Mouse (Mus musculus) midbrain, embryonic 10.5 days (tissue): ENCODE results near the gene Tusc2. TPM values are rescaled to one million over a fixed set of nuclear protein-coding genes. Genes with fewer than 3 reads are reported as not detected.
A peak's percentile ranks its signal among the peaks of the same experiment; 100 is the strongest.

Source experiments
- DNase-seq: peaks from one replicate; pipeline ENCODE4 v3.0.0-alpha.2; 2017; ENCODE audit warnings: low spot score
- H3K27ac ChIP-seq: fragments of 300-500 bp; sonication (generic); replicated peaks from 2 replicates; pipeline ENCODE4 v1.5.1; 2016; ENCODE audit warnings: mild to moderate bottlenecking
- H3K27me3 ChIP-seq: fragments of 300-500 bp; sonication (generic); 2 replicates; pipeline ENCODE4 v1.6.1; 2016; ENCODE audit warnings: low read depth, mild to moderate bottlenecking; ENCODE audit not compliant: poor library complexity, severe bottlenecking
- H3K36me3 ChIP-seq: fragments of 300-500 bp; sonication (generic); 2 replicates; pipeline ENCODE4 v1.6.1; 2016; ENCODE audit warnings: mild to moderate bottlenecking, moderate library complexity
- H3K4me1 ChIP-seq: fragments of 300-500 bp; sonication (generic); 2 replicates; pipeline ENCODE4 v1.6.1; 2016
- H3K4me3 ChIP-seq: fragments of 300-500 bp; sonication (generic); 2 replicates; pipeline ENCODE4 v1.5.1; 2016; ENCODE audit warnings: mild to moderate bottlenecking, moderate library complexity
- H3K9me3 ChIP-seq: fragments of 300-500 bp; sonication (generic); replicated peaks from 2 replicates; pipeline ENCODE4 v1.6.1; 2016; ENCODE audit warnings: mild to moderate bottlenecking
- WGBS: fragments of 180-500 bp; shearing (Covaris S2); methylation state at CpG from one replicate; pipeline ENCODE4 v1.1.7; 2016; 5-methylcytosine and 5-hydroxymethylcytosine counted together
- polyA plus RNA-seq: library from polyadenylated mRNA; unstranded; fragments of >200 nt; fragmentation: Nextera tagmentation; extraction: Ambion mirVana; gene quantifications from 2 replicates; pipeline ENCODE4 v1.2.1, GENCODE M21; 2016

Tusc2 gene
- polyA plus RNA-seq, 1 experiment from 2014 or later = 79.2 TPM

GRCm38 (mm10) chr9:107575579-107576356 is 12.7 kb downstream of the Tusc2 start:
- DNase-seq = no peak
- WGBS = 87% methylated on average over 14 of the region's 14 CpGs
- peak overlapping the region; percentile 81 for H3K27ac ChIP-seq

DNA sequence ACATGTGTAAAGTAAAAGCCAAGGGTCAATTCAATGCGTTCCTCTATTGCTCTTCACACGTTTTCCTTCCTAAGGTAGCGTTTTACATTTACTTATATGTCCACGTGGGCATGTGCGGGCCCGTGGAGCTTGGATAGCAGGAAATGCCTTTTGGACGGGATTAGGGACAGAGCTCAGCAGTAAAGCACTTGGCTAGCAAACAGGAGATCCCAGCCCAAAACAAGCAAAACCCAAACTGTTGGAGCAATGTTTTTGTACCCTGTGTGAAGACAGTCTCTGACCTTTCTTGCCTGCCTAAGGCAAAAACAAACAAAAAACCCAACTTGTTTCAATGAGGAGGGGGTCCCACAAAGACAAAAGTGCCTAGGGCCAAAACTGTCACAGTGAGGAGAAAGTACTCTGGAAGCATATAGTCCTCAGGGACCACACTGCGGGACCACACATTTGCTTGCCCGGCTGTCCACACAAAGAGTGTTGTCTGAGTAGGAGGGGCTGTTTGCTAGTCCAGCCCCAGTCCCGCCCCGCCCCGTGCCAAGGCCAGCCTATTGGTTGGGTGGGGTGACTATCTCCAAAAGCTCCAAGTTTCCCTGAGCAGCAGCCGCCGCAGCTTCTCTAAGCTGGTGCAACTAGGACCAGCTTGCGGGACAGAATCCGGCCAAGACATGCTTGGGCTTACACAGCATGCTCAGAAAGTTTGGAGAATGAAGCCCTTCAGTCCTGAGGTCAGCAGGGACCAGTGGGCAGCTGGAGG is 13.5 kb downstream of the Tusc2 start, which contains the start of gene Hyal1:
Gene Hyal1, plus strand, starts transcription at position 571 of the 751 bp plus-strand sequence.
- 30% methylated on average over 16 of the region's 16 CpGs for WGBS
- 0 out of 2 replicates have a peak, but pooled peaks cover 6% of the 10 kb centered on the region for H3K9me3 ChIP-seq
- peaks cover 66% of the 10 kb centered on the region for H3K4me1 ChIP-seq
- no peaks in the 10 kb centered on the region for H3K27me3 ChIP-seq
- peaks cover 39% of the 10 kb centered on the region for H3K36me3 ChIP-seq
- DNase-seq = peak; percentile 85
- H3K4me3 ChIP-seq = peak within 1 kb of the TSS; percentile 53
- H3K27ac ChIP-seq = peak within 1 kb of the TSS; percentile 81

More at GRCm38 (mm10) chr9:107575579-107576356, 12.7 kb downstream of the Tusc2 start:
- peaks cover 66% of the 10 kb centered on the region for H3K4me1 ChIP-seq
- no peak overlapping the region for H3K4me3 ChIP-seq
- H3K27me3 ChIP-seq = no peaks in the 10 kb centered on the region
- peaks cover 46% of the 10 kb centered on the region for H3K36me3 ChIP-seq
- H3K9me3 ChIP-seq = 0 out of 2 replicates have a peak, but pooled peaks cover 6% of the 10 kb centered on the region

- Histone ChIP-seq H3K9me3 (0 out of 2 replicates have a peak, but pooled peaks cover 6% of the 10 kb centered on the region), H3K4me1 (peaks cover 67% of the 10 kb centered on the region), H3K27me3 (no peaks in the 10 kb centered on the region), H3K36me3 (peaks cover 31% of the 10 kb centered on the region), H3K4me3 (peak overlapping the region; percentile 53; the same call in 1 of the 2 replicates), H3K27ac (0 out of 2 replicates have a peak overlapping the region, but pooled peaks have one; percentile 35)
- DNase-seq = no peak
- WGBS = 95% methylated on average over 10 of the region's 10 CpGs
Measured at GRCm38 (mm10) chr9:107577871-107578270, 14.8 kb downstream of the Tusc2 start.

GRCm38 (mm10) chr9:107578587-107578986 is 15.5 kb downstream of the Tusc2 start, which contains the start of gene Naa80:
Gene Naa80, plus strand, starts transcription at chr9:107578887.
- H3K4me1 ChIP-seq = peaks cover 67% of the 10 kb centered on the region
- peaks cover 31% of the 10 kb centered on the region for H3K36me3 ChIP-seq
- H3K27me3 ChIP-seq = no peaks in the 10 kb centered on the region
- 0 out of 2 replicates have a peak, but pooled peaks cover 2% of the 10 kb centered on the region for H3K9me3 ChIP-seq
- peak within 1 kb of the TSS; percentile 66; the same call in 1 of the 2 replicates for H3K4me3 ChIP-seq
- DNase-seq = no peak
- 81% methylated on average over 3 of the region's 3 CpGs for WGBS
- 0 out of 2 replicates have a peak within 1 kb of the TSS, but pooled peaks have one; percentile 35 for H3K27ac ChIP-seq

DNA sequence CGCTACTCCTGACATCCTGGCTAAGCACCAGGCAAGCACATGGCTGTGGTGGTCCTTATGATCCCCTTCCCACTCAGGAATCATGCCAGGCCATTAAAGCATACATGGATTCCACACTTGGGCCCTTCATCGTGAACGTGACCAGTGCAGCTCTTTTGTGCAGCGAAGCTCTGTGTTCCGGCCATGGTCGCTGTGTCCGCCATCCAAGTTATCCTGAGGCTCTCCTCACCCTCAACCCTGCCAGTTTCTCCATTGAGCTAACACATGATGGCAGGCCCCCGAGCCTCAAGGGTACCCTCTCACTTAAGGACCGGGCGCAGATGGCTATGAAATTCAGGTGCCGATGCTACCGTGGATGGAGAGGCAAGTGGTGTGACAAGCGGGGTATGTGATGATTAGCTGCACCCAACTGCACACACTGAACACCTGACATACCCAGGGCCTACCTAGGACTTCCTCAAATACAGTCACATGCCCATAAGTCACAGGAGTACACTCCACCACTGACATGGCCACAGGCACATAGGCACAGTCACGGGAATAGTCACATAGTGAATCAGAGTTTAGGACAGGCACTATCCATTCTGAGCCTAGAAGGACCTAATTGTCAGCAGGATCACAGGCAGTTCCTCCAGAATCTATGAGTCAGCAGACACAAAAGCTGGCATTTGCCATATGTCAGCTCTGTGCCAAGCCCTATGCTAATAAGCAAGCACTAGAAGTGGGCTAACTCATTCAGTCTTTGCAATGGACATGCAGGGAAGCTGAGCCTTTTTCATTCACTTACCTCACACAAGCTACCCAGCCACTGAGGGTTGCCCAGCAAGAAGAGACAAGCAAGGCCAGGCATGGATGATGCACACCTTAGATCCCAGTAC is 16.2 kb downstream of the Tusc2 start:
- H3K4me1 ChIP-seq = peaks cover 67% of the 10 kb centered on the region
- H3K27me3 ChIP-seq = no peaks in the 10 kb centered on the region
- 0 out of 2 replicates have a peak overlapping the region, but pooled peaks have one; percentile 34 for H3K27ac ChIP-seq
- DNase-seq = no peak
- H3K36me3 ChIP-seq = peaks cover 30% of the 10 kb centered on the region
- 94% methylated on average over 14 of the region's 14 CpGs for WGBS
- H3K4me3 ChIP-seq = peak overlapping the region; percentile 66; the same call in 1 of the 2 replicates
- H3K9me3 ChIP-seq = no peaks in the 10 kb centered on the region

GRCm38 (mm10) chr9:107580501-107581317 is 17.7 kb downstream of the Tusc2 start, which contains the start of gene Hyal3:
Gene Hyal3, plus strand, starts transcription at chr9:107580818.
- Histone ChIP-seq H3K36me3 (peaks cover 24% of the 10 kb centered on the region), H3K27ac (peak within 1 kb of the TSS; percentile 89), H3K4me3 (peak within 1 kb of the TSS; percentile 66), H3K4me1 (peaks cover 64% of the 10 kb centered on the region), H3K27me3 (no peaks in the 10 kb centered on the region), H3K9me3 (no peaks in the 10 kb centered on the region)
- 1% methylated on average over 32 of the region's 32 CpGs for WGBS
- peak; percentile 82 for DNase-seq

GRCm38 (mm10) chr9:107581584-107581983 is 18.5 kb downstream of the Tusc2 start:
- H3K36me3 ChIP-seq = peaks cover 24% of the 10 kb centered on the region
- peak overlapping the region; percentile 89; the same call in 1 of the 2 replicates for H3K27ac ChIP-seq
- no peaks in the 10 kb centered on the region for H3K9me3 ChIP-seq
- no peaks in the 10 kb centered on the region for H3K27me3 ChIP-seq
- WGBS = 82% methylated on average over 4 of the region's 4 CpGs
- DNase-seq = no peak
- peaks cover 57% of the 10 kb centered on the region for H3K4me1 ChIP-seq
- peak overlapping the region; percentile 66 for H3K4me3 ChIP-seq

- 93% methylated on average over 7 of the region's 7 CpGs for WGBS
- Histone ChIP-seq H3K36me3 (peaks cover 24% of the 10 kb centered on the region), H3K27ac (no peak overlapping the region; the same call in 1 of the 2 replicates), H3K27me3 (no peaks in the 10 kb centered on the region), H3K9me3 (no peaks in the 10 kb centered on the region), H3K4me1 (peaks cover 53% of the 10 kb centered on the region), H3K4me3 (peak overlapping the region; percentile 5; the same call in 1 of the 2 replicates)
- no peak for DNase-seq
Measured at GRCm38 (mm10) chr9:107582509-107583062, 19.5 kb downstream of the Tusc2 start.

GRCm38 (mm10) chr9:107583174-107583573 is 20.1 kb downstream of the Tusc2 start:
- 94% methylated on average over 14 of the region's 14 CpGs for WGBS
- Histone ChIP-seq H3K9me3 (no peaks in the 10 kb centered on the region), H3K36me3 (peaks cover 24% of the 10 kb centered on the region), H3K4me1 (peaks cover 51% of the 10 kb centered on the region), H3K27ac (no peak overlapping the region), H3K27me3 (no peaks in the 10 kb centered on the region), H3K4me3 (no peak overlapping the region)
- no peak for DNase-seq

DNA sequence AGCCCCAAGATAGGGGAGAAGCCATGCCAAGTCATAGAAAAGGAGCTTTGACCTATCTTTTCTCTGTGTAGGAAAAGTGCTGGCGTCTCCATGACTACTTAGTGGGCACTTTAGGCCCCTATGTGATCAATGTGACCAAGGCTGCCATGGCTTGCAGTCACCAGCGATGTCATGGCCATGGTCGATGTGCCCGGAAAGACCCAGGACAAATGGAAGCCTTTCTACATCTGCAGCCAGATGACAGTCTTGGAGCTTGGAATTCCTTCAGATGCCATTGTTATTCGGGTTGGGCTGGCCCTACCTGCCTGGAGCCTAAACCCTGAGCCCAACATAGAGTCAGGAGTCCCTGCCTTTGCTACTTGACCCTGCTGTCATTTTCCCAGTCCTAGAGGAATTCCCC is 23.4 kb downstream of the Tusc2 start:
- H3K36me3 ChIP-seq = peaks cover 44% of the 10 kb centered on the region
- 89% methylated on average over 5 of the region's 5 CpGs for WGBS
- H3K27me3 ChIP-seq = no peaks in the 10 kb centered on the region
- peaks cover 33% of the 10 kb centered on the region for H3K4me1 ChIP-seq
- no peaks in the 10 kb centered on the region for H3K9me3 ChIP-seq
- DNase-seq = no peak
- 0 out of 2 replicates have a peak overlapping the region, but pooled peaks have one; percentile 49 for H3K27ac ChIP-seq
- H3K4me3 ChIP-seq = peak overlapping the region; percentile 78; the same call in 1 of the 2 replicates
